Mouse (Mus musculus): ENCODE data around the gene Dna2. TPM values are rescaled to one million over a fixed set of nuclear protein-coding genes. Genes with fewer than 3 reads are reported as not detected.

Gene Dna2
- polyA plus RNA-seq, 1 experiment, result 1.5 TPM

- H3K4me1 ChIP-seq, result peaks cover 20% of the 10 kb centered on the region
- peak within 1 kb of the TSS; percentile 98 for H3K4me3 ChIP-seq (replicated peaks)
- TF ChIP-seq FLI1 (IDR thresholded peaks at IDR 0.05; ENCODE audit: low read length) (no peak; the same call in 1 of the 2 replicates), GATA1 (IDR thresholded peaks at IDR 0.05; ENCODE audit: borderline replicate concordance, low read length) (no peak)
- peaks cover 8% of the 10 kb centered on the region for H3K36me3 ChIP-seq (replicated peaks; ENCODE audit: low read length)
- H3K9me3 ChIP-seq, result no peaks in the 10 kb centered on the region
- no peaks in the 10 kb centered on the region for H3K27me3 ChIP-seq (replicated peaks)
Observed at GRCm38 (mm10) chr10:62919925-62920765, 26.7 kb upstream of the Dna2 start, which contains the start of gene Slc25a16. Slc25a16 (plus strand) TSS chr10:62920633.

- H3K4me1 ChIP-seq, result peaks cover 20% of the 10 kb centered on the region
- TF ChIP-seq GATA1 (IDR thresholded peaks at IDR 0.05; ENCODE audit: borderline replicate concordance, low read length) (no peak), FLI1 (IDR thresholded peaks at IDR 0.05; ENCODE audit: low read length) (no peak)
- no peaks in the 10 kb centered on the region for H3K27me3 ChIP-seq (replicated peaks)
- H3K9me3 ChIP-seq, result no peaks in the 10 kb centered on the region
- peak overlapping the region; percentile 98 for H3K4me3 ChIP-seq (replicated peaks)
- peaks cover 8% of the 10 kb centered on the region for H3K36me3 ChIP-seq (replicated peaks; ENCODE audit: low read length)
Observed at GRCm38 (mm10) chr10:62920766-62921156, 26.1 kb upstream of the Dna2 start.

GRCm38 (mm10) chr10:62924096-62924635 is 22.7 kb upstream of the Dna2 start:
- Histone ChIP-seq H3K27me3 (replicated peaks) (no peaks in the 10 kb centered on the region), H3K36me3 (replicated peaks; ENCODE audit: low read length) (peaks cover 26% of the 10 kb centered on the region), H3K4me1 (peaks cover 20% of the 10 kb centered on the region), H3K4me3 (replicated peaks) (peak overlapping the region; percentile 11), H3K9me3 (no peaks in the 10 kb centered on the region)
- TF ChIP-seq FLI1 (IDR thresholded peaks at IDR 0.05; ENCODE audit: low read length) (no peak), GATA1 (IDR thresholded peaks at IDR 0.05; ENCODE audit: borderline replicate concordance, low read length) (no peak)

- no peak for TF ChIP-seq GATA1 (IDR thresholded peaks at IDR 0.05; ENCODE audit: borderline replicate concordance, low read length)
- no peak for TF ChIP-seq FLI1 (IDR thresholded peaks at IDR 0.05; ENCODE audit: low read length)
- Histone ChIP-seq H3K4me3 (replicated peaks) (no peak overlapping the region), H3K27me3 (replicated peaks) (no peaks in the 10 kb centered on the region), H3K9me3 (no peaks in the 10 kb centered on the region), H3K36me3 (replicated peaks; ENCODE audit: low read length) (peaks cover 74% of the 10 kb centered on the region), H3K4me1 (peaks cover 5% of the 10 kb centered on the region; the same call in 1 of the 2 replicates)
Observed at GRCm38 (mm10) chr10:62932381-62932780, 14.4 kb upstream of the Dna2 start.

- Histone ChIP-seq H3K27me3 (replicated peaks) (no peaks in the 10 kb centered on the region), H3K9me3 (peaks cover 4% of the 10 kb centered on the region), H3K4me3 (replicated peaks) (peak overlapping the region; percentile 57), H3K4me1 (peaks cover 30% of the 10 kb centered on the region), H3K36me3 (replicated peaks; ENCODE audit: low read length) (peaks cover 61% of the 10 kb centered on the region)
- TF ChIP-seq FLI1 (IDR thresholded peaks at IDR 0.05; ENCODE audit: low read length), result no peak
- no peak for TF ChIP-seq GATA1 (IDR thresholded peaks at IDR 0.05; ENCODE audit: borderline replicate concordance, low read length)
Observed at GRCm38 (mm10) chr10:62944975-62945580, 1.7 kb upstream of the Dna2 start.

GRCm38 (mm10) chr10:62948551-62948950 is 1.7 kb downstream of the Dna2 start:
- Histone ChIP-seq H3K9me3 (no peaks in the 10 kb centered on the region), H3K4me3 (replicated peaks) (peak overlapping the region; percentile 19), H3K4me1 (peaks cover 34% of the 10 kb centered on the region), H3K27me3 (replicated peaks) (no peaks in the 10 kb centered on the region), H3K36me3 (replicated peaks; ENCODE audit: low read length) (peaks cover 57% of the 10 kb centered on the region)
- TF ChIP-seq FLI1 (IDR thresholded peaks at IDR 0.05; ENCODE audit: low read length) (no peak), GATA1 (IDR thresholded peaks at IDR 0.05; ENCODE audit: borderline replicate concordance, low read length) (no peak)

GRCm38 (mm10) chr10:62963956-62964355 is 17.1 kb downstream of the Dna2 start:
- H3K4me3 ChIP-seq (replicated peaks), result no peak overlapping the region
- no peaks in the 10 kb centered on the region for H3K9me3 ChIP-seq
- H3K36me3 ChIP-seq (replicated peaks; ENCODE audit: low read length), result peaks cover 90% of the 10 kb centered on the region
- H3K27me3 ChIP-seq (replicated peaks), result no peaks in the 10 kb centered on the region
- no peaks in the 10 kb centered on the region for H3K4me1 ChIP-seq
- no peak for TF ChIP-seq FLI1 (IDR thresholded peaks at IDR 0.05; ENCODE audit: low read length)
- TF ChIP-seq GATA1 (IDR thresholded peaks at IDR 0.05; ENCODE audit: borderline replicate concordance, low read length), result no peak

GRCm38 (mm10) chr10:62965796-62966195 is 19.0 kb downstream of the Dna2 start:
- Histone ChIP-seq H3K4me1 (no peaks in the 10 kb centered on the region), H3K27me3 (replicated peaks) (no peaks in the 10 kb centered on the region), H3K36me3 (replicated peaks; ENCODE audit: low read length) (peaks cover 89% of the 10 kb centered on the region), H3K4me3 (replicated peaks) (no peak overlapping the region), H3K9me3 (no peaks in the 10 kb centered on the region)
- TF ChIP-seq FLI1 (IDR thresholded peaks at IDR 0.05; ENCODE audit: low read length) (no peak), GATA1 (IDR thresholded peaks at IDR 0.05; ENCODE audit: borderline replicate concordance, low read length) (no peak)

- TF ChIP-seq GATA1 (IDR thresholded peaks at IDR 0.05; ENCODE audit: borderline replicate concordance, low read length) (no peak), FLI1 (IDR thresholded peaks at IDR 0.05; ENCODE audit: low read length) (no peak)
- H3K4me3 ChIP-seq (replicated peaks), result no peak overlapping the region
- peaks cover 88% of the 10 kb centered on the region for H3K36me3 ChIP-seq (replicated peaks; ENCODE audit: low read length)
- no peaks in the 10 kb centered on the region for H3K27me3 ChIP-seq (replicated peaks)
- no peaks in the 10 kb centered on the region for H3K4me1 ChIP-seq
- no peaks in the 10 kb centered on the region for H3K9me3 ChIP-seq
Observed at GRCm38 (mm10) chr10:62966291-62966690, 19.5 kb downstream of the Dna2 start.

GRCm38 (mm10) chr10:62971821-62972220 is 25.0 kb downstream of the Dna2 start:
- no peaks in the 10 kb centered on the region for H3K27me3 ChIP-seq (replicated peaks)
- H3K4me3 ChIP-seq (replicated peaks), result no peak overlapping the region
- H3K4me1 ChIP-seq, result no peaks in the 10 kb centered on the region
- H3K9me3 ChIP-seq, result no peaks in the 10 kb centered on the region
- TF ChIP-seq GATA1 (IDR thresholded peaks at IDR 0.05; ENCODE audit: borderline replicate concordance, low read length) (no peak), FLI1 (IDR thresholded peaks at IDR 0.05; ENCODE audit: low read length) (no peak)
- peaks cover 73% of the 10 kb centered on the region for H3K36me3 ChIP-seq (replicated peaks; ENCODE audit: low read length)
